Mouse (Mus musculus): ENCODE measurements around the gene Neurl1a.
A peak's percentile ranks its signal among the peaks of the same experiment; 100 is the strongest.
"Not testable (repeated sequence)": the region's sequence is repeated elsewhere in the genome, so short reads cannot be mapped to it uniquely, and the experiment has no call there.

The Neurl1a gene

DNA sequence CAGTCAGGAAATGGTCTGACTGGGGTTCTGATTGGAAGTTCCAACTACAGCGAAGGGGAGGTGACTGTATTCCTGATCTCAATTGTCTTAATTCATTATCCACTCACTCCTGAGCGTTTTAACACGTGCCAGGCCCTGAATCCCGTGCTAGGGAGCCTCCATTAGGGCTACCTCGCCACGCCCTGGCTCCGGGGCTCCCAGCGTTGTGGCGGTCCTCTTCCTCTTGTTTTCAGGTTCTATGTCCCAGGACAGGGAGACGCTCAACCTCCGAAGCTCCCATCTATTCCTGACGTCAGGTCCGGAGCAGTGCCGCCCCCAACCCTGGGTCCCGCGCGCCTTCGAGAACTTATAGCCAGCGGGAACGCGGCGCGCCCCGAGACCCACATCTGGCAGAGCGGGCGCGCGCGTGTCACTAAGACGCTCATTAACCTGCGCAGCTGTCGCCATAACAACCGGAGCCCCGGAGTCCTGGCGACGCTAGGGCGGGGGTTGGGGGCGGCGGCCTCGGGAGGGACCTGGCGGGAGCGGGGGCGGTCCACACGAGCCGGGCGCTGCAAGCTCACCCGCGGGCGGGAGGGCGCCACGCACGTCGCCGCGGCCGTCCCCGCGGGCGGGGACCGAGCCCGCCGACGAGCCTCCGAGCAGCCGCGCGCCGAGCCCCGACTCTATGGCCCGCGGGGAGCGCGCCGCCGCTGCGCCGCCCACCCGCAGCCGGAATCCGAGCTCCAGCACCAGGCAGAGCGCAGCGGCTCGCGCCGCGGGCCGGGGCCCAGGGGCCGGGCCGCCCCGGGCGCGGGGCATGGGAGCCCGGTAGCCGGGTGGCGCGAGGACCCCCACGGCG is at the start of gene Neurl1a:
Neurl1a (plus strand) TSS at position 390 of the 841 bp plus-strand sequence.
- peak; percentile 76 for DNase-seq (ENCODE audit: low spot score)

DNA sequence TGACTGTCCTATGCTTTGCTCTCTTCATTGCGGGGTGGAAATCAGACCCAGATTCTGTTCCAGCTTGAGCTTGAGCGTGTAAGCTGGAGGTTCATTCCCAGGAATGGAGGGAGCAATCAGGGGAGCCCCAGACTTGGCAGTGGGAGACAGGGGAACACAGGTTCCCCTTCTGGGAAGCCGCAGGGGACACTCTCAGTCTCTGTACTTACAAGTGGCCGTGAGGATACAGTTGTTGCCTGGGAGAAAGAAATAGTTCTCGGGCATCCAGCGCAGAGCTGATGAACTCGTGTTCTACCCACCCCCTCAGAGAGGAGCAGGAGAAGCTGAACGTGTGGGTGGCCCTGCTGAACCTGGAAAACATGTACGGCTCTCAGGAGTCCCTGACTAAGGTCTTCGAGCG is 49.8 kb upstream of the Neurl1a start:
- DNase-seq (ENCODE audit: low spot score) = no peak

DNA sequence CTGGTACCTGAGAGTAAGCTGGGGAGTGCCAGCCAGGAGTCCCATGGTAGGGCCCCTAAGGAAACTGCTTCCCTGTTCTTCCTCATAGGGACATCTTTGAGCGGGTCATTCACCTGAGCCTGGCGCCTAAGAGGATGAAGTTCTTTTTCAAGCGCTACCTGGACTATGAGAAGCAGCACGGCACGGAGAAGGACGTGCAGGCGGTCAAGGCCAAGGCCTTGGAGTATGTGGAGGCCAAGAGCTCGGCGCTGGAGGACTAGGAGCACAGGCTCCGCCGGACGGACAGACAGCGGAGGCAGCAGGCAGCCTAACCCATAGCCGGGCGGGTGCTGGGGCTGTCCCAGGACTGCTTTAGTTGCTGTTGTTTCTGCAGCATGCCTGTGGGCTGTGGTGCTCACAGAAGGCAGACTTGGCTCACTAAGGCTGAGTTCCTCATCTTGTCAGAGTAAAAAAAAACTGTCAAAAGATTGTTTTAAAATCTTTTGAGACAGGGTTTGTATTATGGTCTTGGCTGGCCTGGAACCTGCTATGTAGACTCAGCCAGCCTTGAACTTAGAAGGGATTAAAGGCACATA is 48.0 kb upstream of the Neurl1a start:
- DNase-seq (ENCODE audit: low spot score) = no peak

DNA sequence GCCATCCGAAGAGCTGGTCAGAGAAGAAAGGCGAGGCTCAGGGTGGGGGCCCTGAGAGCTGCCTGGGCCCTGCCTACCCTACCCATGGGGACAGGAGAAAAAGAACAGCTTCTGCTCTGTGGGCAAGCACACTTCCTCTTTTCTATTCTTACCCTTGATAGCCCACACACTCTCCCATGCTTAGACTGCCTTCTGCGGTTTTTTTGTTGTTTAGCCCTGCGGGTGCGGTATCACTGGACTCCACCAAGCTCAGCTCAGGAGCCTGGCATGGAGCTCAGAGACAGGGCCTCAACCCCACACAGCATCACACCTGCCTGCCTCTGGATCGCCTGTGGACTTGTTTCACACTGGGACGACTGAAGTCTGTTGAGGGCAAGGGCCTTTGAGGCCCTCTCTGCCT is 45.5 kb upstream of the Neurl1a start:
- no peak for DNase-seq (ENCODE audit: low spot score)

DNA sequence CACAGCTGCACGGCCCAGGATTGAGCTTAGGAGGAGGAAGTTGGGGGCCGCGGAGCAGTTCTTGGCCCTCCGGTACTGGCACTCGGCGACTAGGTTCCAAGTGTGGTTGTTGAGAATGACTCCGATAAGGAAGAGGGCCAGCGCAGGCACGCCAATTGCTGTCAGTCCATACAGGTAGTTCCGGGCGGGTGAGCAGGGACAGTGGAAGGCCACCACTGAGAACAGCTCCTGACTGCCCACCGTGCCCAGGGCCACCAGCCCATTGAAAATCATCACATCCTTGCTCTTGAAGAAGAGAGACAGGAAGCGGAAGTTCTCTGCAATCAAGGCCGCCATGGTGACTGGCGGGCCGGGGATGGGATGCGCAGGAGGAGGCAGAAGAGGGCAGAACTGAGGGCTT is 43.1 kb upstream of the Neurl1a start:
- DNase-seq (ENCODE audit: low spot score) = no peak

DNA sequence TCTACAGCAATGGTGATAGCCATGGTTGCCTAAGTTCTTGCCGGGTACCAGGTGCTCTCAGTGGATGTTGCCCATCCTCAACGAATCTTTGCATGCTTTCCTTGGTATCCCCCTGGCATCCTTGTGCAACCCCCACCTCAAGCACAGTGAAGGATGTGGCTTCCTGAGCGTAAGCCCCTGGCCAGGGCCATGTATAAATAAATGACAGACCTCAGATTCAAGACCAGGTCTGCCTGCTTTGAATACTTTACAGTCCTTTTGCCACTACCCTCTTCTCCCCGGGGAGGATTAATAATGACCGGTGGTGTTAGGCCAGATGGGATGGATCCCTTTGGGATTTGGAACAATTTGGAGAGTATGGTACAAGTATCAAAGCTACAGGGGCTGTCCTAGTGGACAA is 42.5 kb upstream of the Neurl1a start:
- DNase-seq (ENCODE audit: low spot score) = no peak

DNA sequence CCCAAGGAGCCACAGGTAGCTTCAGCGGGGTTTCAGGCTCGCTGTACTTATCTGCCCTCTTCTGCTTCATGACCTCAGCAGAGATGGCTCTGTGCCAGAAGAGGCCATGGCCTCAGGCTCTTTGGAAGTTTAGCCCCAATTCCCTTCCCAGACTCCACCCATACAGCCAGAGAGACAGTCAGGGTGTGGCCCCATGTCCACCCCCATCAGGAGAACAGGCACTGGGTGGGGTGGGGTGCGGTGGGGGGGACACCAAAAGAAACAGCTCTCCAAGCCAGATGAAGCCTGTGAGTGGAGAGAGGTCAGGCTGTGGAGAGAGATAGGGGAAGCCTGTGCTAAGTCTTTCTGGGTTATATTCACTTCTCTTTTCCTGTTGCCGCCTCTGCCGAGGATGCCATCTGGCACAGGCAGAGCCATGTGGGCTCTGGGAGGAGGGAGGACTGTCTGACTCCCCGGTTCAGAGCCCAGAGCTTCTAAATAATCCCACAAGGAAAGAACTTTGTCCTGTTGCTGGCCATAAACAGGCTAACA is 41.5 kb upstream of the Neurl1a start:
- DNase-seq (ENCODE audit: low spot score) = peak; percentile 51

DNA sequence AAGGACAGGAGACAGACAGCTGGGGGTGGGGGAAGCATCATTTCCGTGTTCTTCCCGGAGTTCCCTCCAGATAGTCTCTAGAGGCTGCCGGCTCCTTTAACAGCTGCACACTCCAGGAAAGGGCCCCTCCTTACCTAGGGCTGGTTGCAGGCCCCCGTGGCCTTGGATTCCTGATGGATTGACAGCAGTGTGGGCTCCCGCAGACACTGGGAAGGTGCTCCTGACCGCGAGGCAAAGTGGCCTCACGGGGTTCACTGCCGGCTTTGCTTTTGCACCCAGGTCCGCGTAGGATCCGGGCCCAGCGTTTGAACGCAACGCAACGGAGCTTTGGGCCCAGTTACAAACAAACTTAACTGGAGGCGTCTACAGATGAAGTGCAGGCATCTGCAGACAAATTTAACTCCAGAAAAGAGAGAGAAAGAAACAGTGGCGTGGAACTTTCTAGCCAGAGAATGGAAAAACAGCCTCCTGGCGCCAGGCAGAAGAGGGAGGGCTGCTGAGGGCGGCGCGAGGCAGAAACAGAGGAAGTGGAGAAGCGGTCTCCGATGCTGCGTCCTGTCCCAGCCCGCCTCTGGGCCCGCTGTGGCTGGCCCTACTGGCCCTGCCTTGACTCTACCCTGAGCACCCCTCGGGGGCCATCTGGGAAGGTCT is 40.7 kb upstream of the Neurl1a start, which contains the start of gene Calhm2:
Calhm2 (minus strand) TSS at position 524 of the 651 bp plus-strand sequence.
- peak; percentile 44 for DNase-seq (ENCODE audit: low spot score)

DNA sequence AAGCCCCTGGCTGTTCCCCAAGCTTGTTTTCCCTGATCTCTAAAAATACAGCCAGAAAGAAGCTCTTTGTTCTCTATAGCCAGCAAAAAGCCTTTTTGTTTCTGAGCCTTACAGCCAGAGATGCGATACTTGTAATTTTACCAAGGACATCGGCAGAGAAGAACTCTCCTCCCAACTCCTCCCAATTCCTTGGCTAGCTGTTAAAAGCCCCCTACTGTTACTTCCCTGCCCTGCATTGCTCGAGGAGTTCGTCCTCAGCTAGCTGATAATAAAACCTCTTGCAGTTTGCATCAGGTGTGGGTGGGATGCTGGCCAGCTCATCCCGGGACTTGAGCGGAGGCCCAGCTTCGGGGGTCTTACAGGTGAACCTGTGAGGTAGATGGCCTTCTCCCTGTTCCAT is 39.0 kb upstream of the Neurl1a start:
- not testable (repeated sequence) for DNase-seq (ENCODE audit: low spot score)

DNA sequence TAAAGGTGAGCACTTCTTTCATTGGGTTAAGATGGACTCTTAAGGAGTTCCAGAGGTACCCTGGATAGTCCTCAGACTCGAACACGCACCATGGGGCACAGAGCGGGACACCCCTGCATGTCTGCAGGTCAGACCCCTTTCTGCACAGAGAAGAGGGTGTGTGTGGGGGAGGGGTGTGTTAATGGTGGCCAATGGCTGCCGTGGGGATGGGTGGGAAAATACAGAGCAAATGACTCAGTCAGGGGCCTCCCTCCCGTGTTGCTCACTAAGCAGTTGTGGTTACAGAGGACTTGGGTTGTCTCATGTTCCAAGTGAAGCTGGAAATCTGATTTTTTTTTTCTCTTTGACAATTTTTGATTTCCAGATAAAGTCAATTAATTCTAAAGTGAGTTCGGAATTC is 36.2 kb upstream of the Neurl1a start:
- DNase-seq (ENCODE audit: low spot score) = no peak

DNA sequence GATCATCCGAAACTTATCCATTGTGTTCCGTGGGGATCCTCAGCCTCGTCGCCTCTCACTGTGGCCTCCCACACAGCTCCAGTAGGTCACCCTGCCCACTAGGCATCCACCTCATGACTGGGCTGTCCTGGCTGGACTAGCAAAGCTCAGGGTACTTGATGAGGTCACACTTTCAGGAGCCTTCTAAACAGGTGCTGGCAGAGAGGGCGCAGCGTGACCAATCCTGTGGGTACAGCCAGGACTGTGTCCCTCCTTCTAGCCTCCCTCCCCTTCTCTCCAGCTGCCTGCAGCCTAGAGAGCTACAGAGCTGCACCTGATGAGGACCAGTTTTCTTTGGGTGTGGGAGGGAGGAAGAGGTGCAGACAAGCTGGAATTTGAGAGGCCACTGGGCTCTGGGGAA is 34.5 kb upstream of the Neurl1a start, which contains the start of gene Calhm1:
Calhm1 (minus strand) TSS at position 101 of the 400 bp plus-strand sequence.
- no peak for DNase-seq (ENCODE audit: low spot score)

DNA sequence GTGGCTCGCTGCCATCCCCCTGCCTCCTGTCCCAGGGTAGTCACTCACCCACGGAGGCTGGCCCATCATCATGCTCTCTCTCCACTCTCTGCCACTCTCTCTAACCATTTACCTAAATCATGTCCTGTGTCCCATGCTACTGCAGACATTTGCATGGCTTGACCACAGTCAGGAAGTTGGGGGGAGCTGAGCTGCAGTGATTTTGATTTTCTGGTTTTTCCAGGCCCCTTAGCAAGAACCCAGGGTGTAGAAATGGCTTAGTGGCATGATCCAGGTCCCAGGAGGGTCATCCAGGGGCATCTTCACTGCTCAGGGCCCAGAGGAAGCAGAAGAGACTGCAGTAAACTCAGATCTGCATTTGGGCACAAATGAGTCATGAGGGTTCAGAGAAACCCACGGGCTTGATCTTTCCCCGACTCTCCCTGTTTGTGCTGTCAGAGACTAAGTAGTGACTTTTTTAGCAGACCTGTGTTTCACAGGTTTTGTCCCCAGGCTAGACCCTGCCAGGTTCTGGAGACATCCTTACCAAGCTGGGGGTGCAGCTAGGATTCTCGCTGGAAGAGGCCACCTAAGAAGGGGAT is 30.3 kb upstream of the Neurl1a start:
- DNase-seq (ENCODE audit: low spot score) = no peak

DNA sequence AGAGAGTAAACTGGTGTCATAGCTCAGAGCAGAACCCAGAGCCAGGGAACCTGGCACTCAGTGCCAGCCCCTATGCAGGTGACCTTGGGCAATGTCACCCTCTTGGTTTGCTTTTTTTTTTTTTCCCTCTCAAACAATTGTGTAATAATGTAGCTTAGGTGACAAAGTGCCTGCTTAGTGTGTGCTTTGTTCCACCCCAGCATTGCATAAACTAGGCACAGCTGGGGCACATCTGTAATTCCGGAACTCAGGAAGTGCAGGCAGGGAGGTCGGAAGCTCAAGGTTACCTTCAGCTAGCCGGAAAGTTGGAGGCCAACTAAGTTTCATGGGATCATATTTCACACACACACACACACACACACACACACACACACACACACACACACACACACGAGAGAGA is 28.8 kb upstream of the Neurl1a start:
- no peak for DNase-seq (ENCODE audit: low spot score)

DNA sequence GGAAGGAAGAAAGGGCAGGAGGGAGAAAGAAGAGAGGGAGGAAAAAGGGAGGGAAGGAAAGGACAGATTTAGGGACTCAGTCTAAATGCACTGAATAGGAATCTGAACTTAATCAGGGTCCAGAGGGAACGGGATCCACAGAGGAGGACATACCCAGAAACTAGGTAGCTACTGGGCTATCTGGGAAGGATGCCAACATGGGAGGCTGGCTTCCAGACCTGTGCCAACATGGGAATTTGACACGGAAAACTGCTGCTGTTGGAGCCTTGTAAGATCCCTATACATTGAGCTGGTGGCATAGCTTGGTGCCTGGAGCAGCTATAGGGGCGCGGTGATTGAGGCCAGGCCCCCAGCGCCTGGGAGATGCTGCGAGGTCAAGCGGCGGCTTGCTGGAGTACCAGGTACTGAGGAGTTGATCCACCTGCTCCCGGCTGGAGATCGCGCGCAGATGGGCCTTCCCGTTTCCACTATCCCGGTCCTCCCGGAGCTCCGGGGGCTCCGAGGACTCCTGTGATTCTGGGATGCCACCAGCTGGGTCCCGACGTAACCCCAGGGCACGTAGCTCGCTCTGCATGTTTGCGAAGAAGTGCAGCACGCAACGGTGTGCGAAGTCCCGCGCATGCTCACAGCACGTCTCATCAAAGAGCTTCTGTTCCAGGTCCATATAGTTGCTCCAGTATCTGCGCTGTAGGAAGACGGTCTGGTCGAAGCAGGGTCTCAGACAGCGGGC is 27.1 kb upstream of the Neurl1a start:
- DNase-seq (ENCODE audit: low spot score) = peak; percentile 71

DNA sequence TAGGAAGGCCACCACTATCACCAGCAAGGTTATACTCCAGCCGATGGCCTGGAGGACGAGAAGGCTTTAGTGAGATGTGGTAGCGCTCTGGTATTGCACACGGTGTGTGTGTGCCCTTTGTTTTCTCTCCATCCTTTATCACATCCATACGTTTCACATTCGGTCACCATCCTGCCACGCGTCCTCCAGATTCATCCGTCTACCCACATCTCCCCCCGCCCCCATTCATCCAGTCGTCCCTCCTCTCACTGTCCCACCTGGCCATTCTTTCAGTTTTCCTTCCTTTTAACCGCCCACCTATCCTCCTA is 26.6 kb upstream of the Neurl1a start:
- no peak for DNase-seq (ENCODE audit: low spot score)

DNA sequence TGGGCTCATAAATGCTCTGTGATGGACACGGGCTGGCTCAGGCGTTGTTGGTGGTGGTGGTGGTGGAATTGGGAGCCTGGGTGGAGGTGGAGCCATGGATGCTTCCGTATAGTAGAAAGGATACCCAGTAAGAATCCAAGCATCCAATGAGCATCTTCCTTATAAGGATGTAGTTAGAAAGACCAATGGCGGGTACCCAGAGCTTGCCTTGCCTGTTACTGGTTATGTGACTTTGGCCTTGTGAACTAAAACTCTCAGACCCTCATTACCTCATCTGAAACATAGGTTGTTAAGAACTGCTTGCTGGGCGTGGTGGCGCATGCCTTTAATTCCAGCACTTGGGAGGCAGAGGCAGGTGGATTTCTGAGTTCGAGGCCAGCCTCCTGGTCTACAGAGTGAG is 24.9 kb upstream of the Neurl1a start:
- no peak for DNase-seq (ENCODE audit: low spot score)

DNA sequence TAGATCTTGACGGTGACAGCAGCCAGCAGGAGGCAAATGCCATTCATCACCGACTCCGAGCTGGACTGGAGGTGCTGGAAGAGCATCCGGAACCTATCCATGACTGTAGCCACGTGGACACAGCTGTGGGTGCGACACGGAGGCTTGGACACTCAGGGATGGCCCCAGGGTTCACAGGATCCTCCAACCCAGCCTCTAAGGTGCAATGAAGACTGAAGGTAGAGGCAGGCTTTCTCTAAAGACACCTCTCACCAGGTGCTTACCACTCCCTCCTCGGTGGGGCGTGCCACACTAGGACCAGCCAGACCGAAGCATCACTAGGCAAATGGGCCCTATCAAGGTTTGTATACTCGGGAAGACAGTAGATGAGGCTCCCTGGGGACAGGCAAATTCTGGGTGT is 21.0 kb upstream of the Neurl1a start, which contains the start of gene Calhm3:
Calhm3 (minus strand) TSS at position 101 of the 400 bp plus-strand sequence.
- DNase-seq (ENCODE audit: low spot score) = no peak

DNA sequence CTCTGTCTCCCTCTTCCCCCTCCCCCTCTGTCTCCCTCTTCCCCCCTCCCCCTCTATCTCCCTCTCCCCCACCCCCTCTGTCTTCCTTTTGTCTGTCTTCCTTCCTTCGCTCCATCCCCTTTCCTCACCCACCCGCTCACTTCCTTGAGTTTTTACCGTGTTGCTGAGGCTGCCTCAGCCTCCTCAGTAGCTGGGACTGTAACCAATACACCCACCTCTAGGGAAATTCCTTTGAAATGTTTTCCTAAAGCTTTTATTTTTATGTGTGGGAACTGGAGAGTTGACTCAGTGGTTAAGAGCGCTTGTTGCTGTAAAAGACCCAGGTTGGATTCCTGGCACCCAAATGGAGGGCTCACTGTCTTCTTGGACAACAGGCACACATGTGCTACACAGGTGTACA is 17.0 kb upstream of the Neurl1a start:
- no peak for DNase-seq (ENCODE audit: low spot score)

DNA sequence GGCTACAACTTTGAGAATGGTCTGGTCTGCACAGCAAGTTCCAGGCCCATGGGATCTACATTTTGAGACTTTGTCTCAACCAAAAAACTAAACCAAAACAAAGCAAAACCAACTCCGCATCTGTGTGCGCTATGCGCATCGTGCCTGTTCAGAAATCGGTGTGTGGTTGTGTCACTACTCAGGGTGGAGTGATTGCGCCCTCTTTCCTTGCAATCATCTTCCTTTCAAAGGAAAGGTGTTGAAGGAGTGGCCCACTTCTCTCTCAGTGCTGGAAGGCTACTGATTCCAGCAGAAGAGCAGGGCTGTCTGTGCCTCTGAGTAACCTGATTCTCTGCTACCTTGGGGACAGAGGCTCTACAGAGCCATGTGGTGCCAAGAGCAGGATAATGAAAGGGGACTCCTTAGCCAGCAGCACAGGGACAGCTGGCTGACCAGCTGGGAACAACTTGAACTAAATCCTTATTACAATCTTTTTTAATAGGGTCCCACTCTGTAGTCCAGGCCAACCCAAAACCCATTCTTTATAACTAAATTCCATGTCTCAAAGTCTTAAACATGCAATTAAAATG is 15.4 kb upstream of the Neurl1a start:
- DNase-seq (ENCODE audit: low spot score) = no peak

DNA sequence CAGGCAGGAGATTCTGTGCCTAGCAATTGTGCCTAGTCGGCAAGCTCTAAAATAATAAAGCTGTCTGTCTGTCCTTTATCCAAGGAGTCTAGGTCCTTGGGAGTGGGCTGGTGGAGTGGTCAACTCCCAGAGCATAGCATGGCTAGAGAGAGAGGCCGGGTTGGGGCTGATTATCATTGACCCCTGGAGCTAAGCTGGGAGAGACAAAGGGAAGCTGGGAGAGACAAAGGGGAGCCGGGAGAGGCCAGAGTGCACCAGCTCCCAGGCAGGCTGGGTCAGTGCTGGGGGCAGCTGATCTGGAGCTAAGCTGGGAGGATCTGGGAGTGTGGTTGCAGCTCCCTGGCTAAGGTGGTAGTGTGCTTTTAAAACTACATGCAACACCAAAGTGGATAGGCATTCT is 11.9 kb upstream of the Neurl1a start:
- no peak for DNase-seq (ENCODE audit: low spot score)

DNA sequence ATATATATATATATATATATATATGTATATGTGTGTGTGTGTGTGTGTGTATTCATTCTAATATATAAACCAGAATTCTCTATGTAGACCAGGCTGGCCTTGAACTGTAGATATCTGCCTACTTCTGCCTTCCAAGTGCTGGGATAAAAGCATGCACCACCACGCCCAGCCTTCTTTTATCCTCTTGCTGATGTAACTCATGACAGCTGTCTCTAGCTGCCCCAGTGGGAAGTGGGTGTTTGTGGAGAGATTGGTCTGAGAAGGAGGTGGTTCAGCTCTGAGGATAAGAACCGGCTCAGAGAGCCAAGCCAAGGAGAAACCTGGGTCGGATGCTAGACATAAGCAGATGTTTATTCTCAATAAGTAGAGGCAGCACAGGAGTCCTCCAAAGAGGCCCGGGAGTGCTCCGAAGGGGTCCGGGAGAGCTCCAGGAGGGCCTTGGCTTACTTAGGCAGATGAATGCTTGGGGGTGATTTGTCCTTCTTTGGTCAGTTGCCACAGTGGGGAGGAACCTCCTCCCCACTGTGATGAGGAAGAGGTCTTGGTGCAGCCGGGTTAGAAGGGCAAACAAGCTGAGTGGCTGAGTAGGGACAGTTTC is 10.9 kb upstream of the Neurl1a start:
- peak; percentile 56 for DNase-seq (ENCODE audit: low spot score)
